Mouse (Mus musculus) midbrain, embryonic 11.5 days (tissue): Measurements from ENCODE around the gene Tcap. TPM values are rescaled to one million over a fixed set of nuclear protein-coding genes. Genes with fewer than 3 reads are reported as not detected.

ENCODE experiments used
- ATAC-seq: fragments of 200-750 bp; cut with Nextera tagmentation; 2 replicates; pipeline ENCODE4 v1.8.0; 2017; ENCODE audit warnings: moderate TSS enrichment, moderate library complexity; ENCODE audit not compliant: low FRiP score
- DNase-seq: peaks from one replicate; pipeline ENCODE4 v3.0.0; 2015; ENCODE audit warnings: low spot score; ENCODE audit errors: missing footprints
- H3K27ac ChIP-seq: fragments of 300-500 bp; sonication (generic); 2 replicates; pipeline ENCODE4 v1.5.1; 2014; ENCODE audit warnings: low read depth, low read length
- H3K27me3 ChIP-seq: fragments of 300-500 bp; sonication (generic); 2 replicates; pipeline ENCODE4 v1.6.1; 2014; ENCODE audit warnings: mild to moderate bottlenecking, low read length, moderate library complexity, mixed read lengths; ENCODE audit not compliant: control insufficient read depth, insufficient read depth
- H3K36me3 ChIP-seq: fragments of 300-500 bp; sonication (generic); 2 replicates; pipeline ENCODE4 v1.6.1; 2014; ENCODE audit warnings: mild to moderate bottlenecking, low read length, moderate library complexity, mixed read lengths; ENCODE audit not compliant: control insufficient read depth, insufficient read depth
- H3K4me1 ChIP-seq: fragments of 300-500 bp; sonication (generic); 2 replicates; pipeline ENCODE4 v1.6.1; 2014; ENCODE audit warnings: low read length; ENCODE audit not compliant: control insufficient read depth, insufficient read depth
- H3K4me2 ChIP-seq: fragments of 300-500 bp; sonication (generic); 2 replicates; pipeline ENCODE4 v1.6.1; 2014; ENCODE audit warnings: mild to moderate bottlenecking, moderate library complexity
- H3K4me3 ChIP-seq: fragments of 300-500 bp; sonication (generic); 2 replicates; pipeline ENCODE4 v1.5.1; 2014; ENCODE audit warnings: low read depth, low read length
- H3K9ac ChIP-seq: fragments of 300-500 bp; sonication (generic); 2 replicates; pipeline ENCODE4 v1.6.1; 2014; ENCODE audit warnings: low read length
- H3K9me3 ChIP-seq: fragments of 300-500 bp; sonication (generic); 2 replicates; pipeline ENCODE4 v1.6.1; 2016; ENCODE audit warnings: low read length; ENCODE audit not compliant: control insufficient read depth
- WGBS: fragments of 180-500 bp; shearing (Covaris S2); extraction: QIAGEN DNeasy Blood & Tissue Kit; methylation state at CpG from one replicate; pipeline ENCODE4 v1.1.7; 2014; 5-methylcytosine and 5-hydroxymethylcytosine counted together
- polyA plus RNA-seq: library from polyadenylated mRNA; unstranded; fragments of >200 nt; fragmentation: Nextera tagmentation; extraction: Ambion mirVana; gene quantifications from 2 replicates; pipeline ENCODE4 v1.2.1, GENCODE M21; 2014

Gene Tcap
- polyA plus RNA-seq, 1 experiment from 2014 or later = not detected

DNA sequence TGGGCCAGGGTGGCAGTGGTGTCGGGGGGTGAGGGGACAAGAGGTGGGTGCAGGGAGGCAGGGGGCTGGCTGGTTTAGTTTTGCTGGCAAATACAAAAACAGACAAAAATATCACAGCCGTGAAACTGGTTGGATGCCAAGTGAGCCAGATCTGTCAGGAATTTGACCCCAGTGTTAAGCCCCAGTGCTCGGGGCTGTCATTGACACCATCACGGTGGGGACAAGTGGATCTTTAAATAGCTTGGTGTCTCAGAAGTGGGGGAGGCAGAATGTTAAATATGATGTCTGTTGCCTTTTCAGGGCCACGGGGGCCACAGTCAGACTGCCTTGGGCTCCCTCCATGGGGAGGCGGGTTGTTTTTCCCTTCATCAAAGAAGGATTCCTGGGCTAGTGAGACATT, 10.7 kb downstream of the Tcap start:
- Histone ChIP-seq H3K27ac (no peak overlapping the region), H3K4me1 (no peaks in the 10 kb centered on the region), H3K4me2 (no peak overlapping the region), H3K27me3 (no peaks in the 10 kb centered on the region), H3K4me3 (no peak overlapping the region), H3K9ac (no peak overlapping the region), H3K36me3 (no peaks in the 10 kb centered on the region), H3K9me3 (no peaks in the 10 kb centered on the region)
- 58% methylated on average over 6 of the region's 6 CpGs for whole genome bisulfite sequencing
- ATAC-seq (no peak), DNase-seq (no peak)

DNA sequence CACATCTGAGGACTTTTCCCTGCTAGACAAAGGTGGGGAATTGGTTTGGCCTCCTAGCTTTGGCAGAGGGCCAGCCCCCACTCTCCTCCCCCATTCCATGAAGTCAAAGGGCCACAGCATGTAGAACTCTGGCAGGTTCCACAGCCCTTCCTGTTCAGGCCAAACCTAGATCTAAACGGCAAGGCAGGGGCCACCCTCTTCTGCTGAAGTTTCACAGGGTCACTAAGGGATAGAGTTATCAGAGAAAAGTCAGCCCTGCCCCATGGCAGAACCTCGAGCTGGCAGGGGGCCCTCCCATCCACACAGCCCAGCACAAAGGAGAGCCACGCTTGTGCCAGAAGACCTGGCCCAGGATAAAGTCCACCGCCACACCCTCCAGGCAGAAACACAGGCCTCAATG, 11.4 kb downstream of the Tcap start:
- 67% methylated on average over 4 of the region's 4 CpGs for WGBS
- no peaks in the 10 kb centered on the region for H3K27me3 ChIP-seq
- ATAC-seq = no peak
- H3K4me3 ChIP-seq = no peak overlapping the region
- no peaks in the 10 kb centered on the region for H3K36me3 ChIP-seq
- H3K27ac ChIP-seq = no peak overlapping the region
- H3K4me2 ChIP-seq = no peak overlapping the region
- H3K9me3 ChIP-seq = no peaks in the 10 kb centered on the region
- DNase-seq = no peak
- H3K4me1 ChIP-seq = peaks cover 3% of the 10 kb centered on the region; the same call in 1 of the 2 replicates
- H3K9ac ChIP-seq = no peak overlapping the region

DNA sequence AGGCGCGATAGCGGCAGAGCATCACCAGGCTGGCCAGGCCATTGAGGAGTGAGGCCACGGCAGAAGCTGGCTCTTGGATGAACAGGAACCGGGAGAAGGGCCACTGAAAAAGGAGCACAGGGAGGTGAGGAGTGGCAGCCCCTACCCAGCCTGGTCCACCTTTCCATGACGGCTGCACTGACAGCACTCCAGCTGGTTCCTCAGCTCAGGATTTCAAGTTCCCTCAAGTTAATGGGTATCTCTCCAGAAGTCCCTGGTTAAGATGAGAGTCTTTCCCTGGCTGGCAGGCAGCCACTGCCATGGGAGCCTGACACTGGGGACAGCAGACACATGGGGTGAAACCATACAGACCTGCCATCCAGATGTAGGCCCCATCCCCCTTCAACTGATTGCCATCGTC, 14.3 kb downstream of the Tcap start:
- H3K4me3 ChIP-seq = no peak overlapping the region
- H3K9ac ChIP-seq = no peak overlapping the region
- H3K4me1 ChIP-seq = peaks cover 6% of the 10 kb centered on the region; the same call in 1 of the 2 replicates
- no peak for ATAC-seq
- 92% methylated on average over 7 of the region's 7 CpGs for WGBS
- peaks cover 2% of the 10 kb centered on the region; the same call in 1 of the 2 replicates for H3K27me3 ChIP-seq
- H3K36me3 ChIP-seq = no peaks in the 10 kb centered on the region
- H3K4me2 ChIP-seq = no peak overlapping the region
- H3K27ac ChIP-seq = no peak overlapping the region
- no peaks in the 10 kb centered on the region for H3K9me3 ChIP-seq
- peak; percentile 39 for DNase-seq

DNA sequence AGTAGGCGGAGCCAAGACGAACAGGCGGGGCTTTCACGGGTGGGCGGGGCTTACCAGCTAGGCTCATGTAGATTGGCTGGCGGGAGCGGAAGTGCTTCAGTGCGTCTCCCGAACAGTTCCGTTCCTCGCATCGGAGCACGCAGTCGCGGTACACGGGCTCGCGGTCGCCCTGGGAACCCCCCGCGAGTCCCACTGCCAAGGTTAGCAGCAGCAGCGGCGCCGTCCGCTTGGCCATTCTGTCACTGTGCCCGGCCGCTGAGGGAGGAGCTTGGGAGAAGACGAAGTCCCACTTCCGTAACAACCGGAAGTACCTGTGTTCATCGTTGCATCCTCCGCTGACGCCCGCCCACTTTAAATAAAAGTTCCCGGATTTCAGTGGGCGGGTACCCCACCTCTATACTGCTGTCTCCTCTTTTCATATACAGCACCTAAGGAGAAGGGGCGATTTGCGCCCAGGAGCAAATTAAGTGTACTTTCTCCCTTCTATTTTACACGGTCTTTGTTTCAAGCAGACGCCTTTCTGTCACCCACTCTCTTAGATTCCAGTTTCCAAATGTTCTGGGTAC, 16.6 kb downstream of the Tcap start, which contains the start of gene Pgap3:
Gene Pgap3 (minus strand): TSS at position 330 of the 566 bp plus-strand sequence.
- Histone ChIP-seq H3K9ac (peak within 1 kb of the TSS; percentile 78), H3K4me3 (peak within 1 kb of the TSS; percentile 71), H3K36me3 (no peaks in the 10 kb centered on the region), H3K27ac (peak within 1 kb of the TSS; percentile 98), H3K4me1 (peaks cover 6% of the 10 kb centered on the region; the same call in 1 of the 2 replicates), H3K9me3 (no peaks in the 10 kb centered on the region), H3K27me3 (peaks cover 2% of the 10 kb centered on the region; the same call in 1 of the 2 replicates), H3K4me2 (peak within 1 kb of the TSS; percentile 65)
- peak; percentile 99 for DNase-seq
- peak; percentile 93 for ATAC-seq
- WGBS = 1% methylated on average over 40 of the region's 40 CpGs

DNA sequence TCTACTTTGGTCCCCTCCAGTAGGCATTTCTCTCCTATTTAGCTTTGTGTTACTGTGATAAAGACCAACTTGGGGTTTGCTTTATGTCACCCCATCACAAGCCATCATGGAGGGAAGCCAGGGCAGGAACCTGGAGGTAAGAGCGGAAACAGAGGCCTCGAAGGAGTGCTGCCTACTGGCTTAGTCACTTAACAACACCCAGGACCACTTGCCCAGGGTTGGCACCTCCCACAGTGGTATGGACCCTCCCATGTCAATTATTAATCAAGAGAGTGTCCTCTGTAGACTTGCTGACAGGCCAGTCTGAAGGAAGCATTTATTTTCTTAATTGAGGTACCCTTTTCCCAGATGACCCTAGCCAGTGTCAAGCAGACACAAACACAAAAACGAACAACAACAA, 17.2 kb downstream of the Tcap start:
- Histone ChIP-seq H3K9me3 (no peaks in the 10 kb centered on the region), H3K27ac (peak overlapping the region; percentile 98; the same call in 1 of the 2 replicates), H3K27me3 (peaks cover 2% of the 10 kb centered on the region; the same call in 1 of the 2 replicates), H3K4me2 (peak overlapping the region; percentile 65), H3K36me3 (no peaks in the 10 kb centered on the region), H3K4me1 (peaks cover 6% of the 10 kb centered on the region; the same call in 1 of the 2 replicates), H3K4me3 (peak overlapping the region; percentile 71), H3K9ac (peak overlapping the region; percentile 78)
- ATAC-seq = 0 out of 2 replicates have a peak, but pooled peaks have one; percentile 20
- 66% methylated on average over 3 of the region's 3 CpGs for WGBS
- DNase-seq = no peak

GRCm38 (mm10) chr11:98406621-98407020, 23.0 kb downstream of the Tcap start:
- Histone ChIP-seq H3K27ac (no peak overlapping the region), H3K27me3 (peaks cover 10% of the 10 kb centered on the region), H3K9me3 (no peaks in the 10 kb centered on the region), H3K4me1 (peaks cover 10% of the 10 kb centered on the region), H3K4me3 (no peak overlapping the region), H3K4me2 (no peak overlapping the region), H3K36me3 (no peaks in the 10 kb centered on the region), H3K9ac (no peak overlapping the region)
- no peak for ATAC-seq
- DNase-seq = no peak
- WGBS = 71% methylated on average over 6 of the region's 6 CpGs

DNA sequence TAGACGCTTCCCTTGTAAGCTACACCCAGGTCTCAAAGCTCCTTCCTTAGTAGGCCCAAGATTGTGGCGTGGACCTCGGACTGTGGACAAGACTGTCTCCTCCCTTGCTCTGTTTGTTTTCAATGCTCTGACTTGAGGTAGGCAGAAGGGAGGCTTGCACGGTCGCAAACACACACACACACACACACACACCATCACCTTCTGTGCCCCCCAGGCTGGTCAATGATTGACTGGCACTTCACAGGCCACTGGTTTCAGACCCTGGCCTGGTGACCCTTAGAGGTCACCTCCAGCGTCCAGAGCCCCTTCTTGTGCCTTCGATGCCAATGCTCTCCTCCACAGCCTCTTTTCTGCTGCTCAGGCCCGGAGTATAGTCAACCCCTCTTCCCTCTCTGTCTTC, 25.3 kb downstream of the Tcap start:
- Histone ChIP-seq H3K4me2 (peak overlapping the region; percentile 33), H3K36me3 (no peaks in the 10 kb centered on the region), H3K9ac (peak overlapping the region; percentile 40), H3K4me3 (no peak overlapping the region), H3K9me3 (no peaks in the 10 kb centered on the region), H3K27ac (no peak overlapping the region), H3K27me3 (peaks cover 9% of the 10 kb centered on the region), H3K4me1 (peaks cover 21% of the 10 kb centered on the region)
- DNase-seq (no peak), ATAC-seq (peak; percentile 13; the same call in 1 of the 2 replicates)
- 50% methylated on average over 8 of the region's 8 CpGs for WGBS

- 2% methylated on average over 10 of the region's 10 CpGs for WGBS
- no peak overlapping the region for H3K27ac ChIP-seq
- H3K36me3 ChIP-seq = no peaks in the 10 kb centered on the region
- peak overlapping the region; percentile 40 for H3K9ac ChIP-seq
- ATAC-seq = peak; percentile 75
- peaks cover 26% of the 10 kb centered on the region for H3K4me1 ChIP-seq
- peaks cover 9% of the 10 kb centered on the region for H3K27me3 ChIP-seq
- no peaks in the 10 kb centered on the region for H3K9me3 ChIP-seq
- no peak overlapping the region for H3K4me3 ChIP-seq
- H3K4me2 ChIP-seq = peak overlapping the region; percentile 33
- DNase-seq = peak; percentile 87
These were observed 25.8 kb downstream of the Tcap start for GRCm38 (mm10) chr11:98409341-98409822.

DNA sequence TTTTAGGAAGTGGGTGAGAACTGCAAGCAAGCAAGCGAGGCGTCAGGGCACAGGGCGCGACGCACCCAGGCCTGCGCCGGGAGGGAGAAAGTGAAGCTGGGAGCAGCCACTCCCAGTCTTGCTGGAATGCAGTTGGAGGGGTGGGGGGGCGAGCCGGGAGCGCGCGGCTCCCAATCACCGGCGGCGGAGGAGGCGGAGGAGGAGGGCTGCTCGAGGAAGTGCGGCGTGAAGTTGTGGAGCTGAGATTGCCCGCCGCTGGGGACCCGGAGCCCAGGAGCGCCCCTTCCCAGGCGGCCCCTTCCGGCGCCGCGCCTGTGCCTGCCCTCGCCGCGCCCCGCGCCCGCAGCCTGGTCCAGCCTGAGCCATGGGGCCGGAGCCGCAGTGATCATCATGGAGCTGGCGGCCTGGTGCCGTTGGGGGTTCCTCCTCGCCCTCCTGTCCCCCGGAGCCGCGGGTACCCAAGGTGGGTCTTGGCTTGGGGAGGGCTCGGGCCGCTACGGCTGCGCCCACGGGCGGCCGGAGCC, 28.7 kb downstream of the Tcap start, which contains the start of gene Erbb2:
Gene Erbb2 (plus strand): TSS at position 198 of the 524 bp plus-strand sequence.
- no peaks in the 10 kb centered on the region for H3K36me3 ChIP-seq
- peak; percentile 80 for ATAC-seq
- no peaks in the 10 kb centered on the region for H3K9me3 ChIP-seq
- peak within 1 kb of the TSS; percentile 98 for H3K4me2 ChIP-seq
- peak within 1 kb of the TSS; percentile 40; the same call in 1 of the 2 replicates for H3K27ac ChIP-seq
- H3K27me3 ChIP-seq = peaks cover 9% of the 10 kb centered on the region
- peak; percentile 96 for DNase-seq
- WGBS = 1% methylated on average over 40 of the region's 49 CpGs
- H3K4me3 ChIP-seq = peak within 1 kb of the TSS; percentile 83
- peak within 1 kb of the TSS; percentile 88 for H3K9ac ChIP-seq
- H3K4me1 ChIP-seq = peaks cover 26% of the 10 kb centered on the region
